Mouse (Mus musculus): ENCODE data around the gene Fah. TPM values are rescaled to one million over a fixed set of nuclear protein-coding genes. Genes with fewer than 3 reads are reported as not detected.

Fah gene
- total RNA-seq, 4 experiments from 2014 or later: 23.1 to 29.5 (median 25.9) TPM

Other genes with a start within 250 kb of the Fah start
- 100 to 1,000 TPM; 149 to 171 (median 168) TPM for gene Arnt2, start 196.5 kb downstream of the Fah start, total RNA-seq (2022)
- gene Gm2115, start 77.8 kb downstream of the Fah start, total RNA-seq (2022): 10 to 100 TPM; 56.1 to 86.9 (median 68.5) TPM
- 10 to 100 TPM; 64.0 to 93.3 (median 76.0) TPM for gene Zfand6, start 83.2 kb upstream of the Fah start, total RNA-seq (2022)
- gene Olfr291, start 246.8 kb upstream of the Fah start, total RNA-seq (2022): not detected

All from layer of hippocampus, adult 8-10 months (tissue).